Mouse (Mus musculus): Measurements from ENCODE around the gene Wdr11.

DNA sequence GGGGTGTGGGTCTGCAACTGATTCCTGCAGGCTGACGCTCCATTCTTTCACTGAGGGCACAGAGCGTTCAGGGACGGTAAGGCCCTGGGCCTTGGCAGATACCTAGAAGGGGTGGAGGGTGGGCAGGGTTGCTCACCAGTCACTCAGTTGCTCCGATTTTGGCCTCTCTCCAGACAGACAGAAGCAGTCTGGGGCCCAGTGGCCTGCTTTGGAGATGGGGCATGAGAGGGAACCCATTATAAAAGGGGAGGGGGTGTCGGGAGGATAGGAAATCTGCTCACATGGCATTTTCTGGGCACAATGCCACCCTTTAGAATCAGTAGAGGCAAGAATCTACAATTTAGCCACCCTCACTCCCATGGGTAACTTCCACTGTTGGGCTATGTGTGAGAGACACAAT is 59.1 kb downstream of the Wdr11 start:
- TF ChIP-seq CTCF (IDR thresholded peaks at IDR 0.05; ENCODE audit: extremely low read depth, insufficient read length, insufficient replicate concordance, low read depth, low read length) (no peak), POLR2A (IDR thresholded peaks at IDR 0.05; ENCODE audit: low read depth, low read length) (no peak)
